Mouse (Mus musculus) common myeloid progenitor, adult 5-6 weeks (primary cell): ENCODE measurements around the gene Fam102a. TPM values are rescaled to one million over a fixed set of nuclear protein-coding genes. Genes with fewer than 3 reads are reported as not detected.

Source experiments
- ATAC-seq: replicated peaks from 2 replicates; pipeline ENCODE4 v1.8.0; 2016; ENCODE audit warnings: low read depth, mild to moderate bottlenecking, moderate TSS enrichment, inconsistent platforms; ENCODE audit not compliant: poor library complexity, severe bottlenecking
- total RNA-seq: library from RNA; stranded (forward); fragments of 200-1000, 187-1606 nt; gene quantifications from 2 replicates; pipeline ENCODE4 v1.2.3, GENCODE M21; 2017

Fam102a gene
- total RNA-seq, 1 experiment from 2014 or later: 3.6 TPM

- ATAC-seq: no peak
These were observed 6.3 kb downstream of the Fam102a start for GRCm38 (mm10) chr2:32541333-32541908.

GRCm38 (mm10) chr2:32541986-32542573 is 6.9 kb downstream of the Fam102a start:
- peak; percentile 43 for ATAC-seq

GRCm38 (mm10) chr2:32543031-32543449 is 7.9 kb downstream of the Fam102a start:
- no peak for ATAC-seq

GRCm38 (mm10) chr2:32546951-32547350 is 11.8 kb downstream of the Fam102a start:
- ATAC-seq: no peak

DNA sequence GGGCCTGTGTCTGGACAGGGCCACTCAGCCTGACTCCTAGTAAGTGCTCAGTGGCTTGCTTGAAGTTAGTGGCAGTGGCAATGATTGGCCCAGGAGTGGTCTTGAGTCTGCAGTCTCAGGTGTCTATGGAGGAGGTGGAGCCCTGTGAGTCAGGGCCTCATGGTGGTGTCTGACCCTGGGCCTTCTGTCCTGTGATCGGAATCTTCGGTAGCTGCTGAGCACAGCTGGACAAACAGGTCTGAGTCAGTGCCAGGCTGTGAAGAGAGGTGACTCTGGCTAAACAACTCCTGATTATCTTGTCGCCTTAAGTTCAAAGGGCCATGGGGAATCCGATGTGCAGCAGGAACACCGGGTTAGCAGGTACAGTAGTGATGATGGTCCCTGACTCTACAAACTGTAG is 12.2 kb downstream of the Fam102a start:
- no peak for ATAC-seq

DNA sequence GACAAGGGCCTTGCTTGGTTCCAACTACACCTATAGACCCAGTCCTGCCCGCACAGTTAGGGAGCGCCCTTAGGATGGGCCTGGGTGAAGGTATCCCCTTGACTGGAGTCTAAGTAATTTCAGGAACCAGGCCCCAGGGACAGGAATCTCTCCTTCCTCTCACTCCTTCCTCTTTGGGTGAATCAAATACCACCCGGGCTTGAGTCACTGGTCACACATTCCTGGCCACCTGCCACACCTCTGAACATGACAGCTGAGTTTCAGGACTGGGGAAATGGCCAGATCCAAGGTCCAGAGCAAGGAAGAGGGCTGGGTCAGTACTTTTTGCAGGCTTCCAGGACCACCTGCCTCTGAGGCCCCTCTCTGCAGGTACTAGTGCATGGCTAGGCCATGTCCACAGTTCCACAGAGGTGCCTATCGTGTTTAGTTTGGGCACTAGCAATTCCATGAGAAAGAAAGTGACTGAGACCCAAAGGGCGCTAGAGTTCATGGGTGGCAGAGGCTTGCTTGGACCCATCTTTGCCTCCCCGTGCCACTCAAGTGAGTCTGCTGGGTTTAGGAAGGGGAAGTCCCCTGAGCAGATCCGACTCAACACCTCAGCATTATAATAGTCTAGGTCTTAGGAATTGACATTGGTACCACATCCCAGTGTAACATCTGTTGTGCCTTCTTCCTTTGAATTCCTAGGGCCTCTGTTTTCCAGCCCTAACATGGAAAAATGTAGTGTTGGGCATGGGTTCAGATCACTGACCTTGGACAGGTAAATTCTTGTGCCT is 13.0 kb downstream of the Fam102a start:
- peak; percentile 59; the same call in 1 of the 2 replicates for ATAC-seq

DNA sequence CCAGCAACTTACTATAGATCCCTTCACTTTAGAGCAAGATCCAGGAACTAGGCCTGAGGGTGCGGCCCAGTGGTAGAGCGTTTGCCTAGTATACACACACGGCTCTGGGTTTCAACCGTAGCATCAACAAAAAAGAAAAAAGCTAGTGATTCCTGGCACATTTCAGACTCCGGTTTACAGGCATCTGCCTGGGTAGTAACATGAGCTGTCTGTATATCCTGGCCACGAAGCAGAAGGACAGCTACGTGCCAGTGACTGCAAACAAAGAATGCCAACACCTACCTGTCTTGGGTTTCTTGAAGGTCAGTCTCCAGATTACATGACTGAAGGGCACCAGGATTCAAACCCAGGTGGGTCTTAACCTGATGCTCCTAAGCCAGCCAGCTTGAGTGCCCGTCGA is 14.0 kb downstream of the Fam102a start:
- no peak for ATAC-seq

- ATAC-seq: peak; percentile 27; the same call in 1 of the 2 replicates
These were observed 14.6 kb downstream of the Fam102a start for GRCm38 (mm10) chr2:32549764-32550163.

GRCm38 (mm10) chr2:32551236-32551635 is 16.1 kb downstream of the Fam102a start:
- no peak for ATAC-seq

- ATAC-seq: no peak
These were observed 18.5 kb downstream of the Fam102a start for GRCm38 (mm10) chr2:32553592-32554148.

DNA sequence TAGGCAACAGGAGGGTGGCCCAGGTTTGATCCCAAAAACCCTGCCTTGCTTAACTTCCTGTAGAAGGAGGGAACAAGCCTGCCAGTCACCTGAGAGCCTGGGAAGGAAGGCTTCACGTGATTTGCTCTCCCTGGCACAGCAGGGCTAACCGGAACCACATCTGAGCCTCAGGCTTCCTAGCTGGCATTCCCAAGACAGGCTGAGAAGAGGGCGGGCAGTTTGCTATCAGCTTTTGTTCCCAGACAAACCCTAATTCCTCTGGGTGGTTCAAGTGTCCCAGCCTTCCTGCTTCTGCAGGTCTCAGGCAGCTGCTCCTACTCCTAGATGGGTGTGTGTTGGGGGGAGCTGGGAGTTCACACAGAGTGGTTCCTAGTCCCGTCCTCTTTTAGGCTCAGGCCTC is 20.4 kb downstream of the Fam102a start:
- no peak for ATAC-seq

GRCm38 (mm10) chr2:32556019-32556418 is 20.9 kb downstream of the Fam102a start:
- no peak for ATAC-seq

GRCm38 (mm10) chr2:32559570-32559969 is 24.4 kb downstream of the Fam102a start:
- no peak for ATAC-seq

DNA sequence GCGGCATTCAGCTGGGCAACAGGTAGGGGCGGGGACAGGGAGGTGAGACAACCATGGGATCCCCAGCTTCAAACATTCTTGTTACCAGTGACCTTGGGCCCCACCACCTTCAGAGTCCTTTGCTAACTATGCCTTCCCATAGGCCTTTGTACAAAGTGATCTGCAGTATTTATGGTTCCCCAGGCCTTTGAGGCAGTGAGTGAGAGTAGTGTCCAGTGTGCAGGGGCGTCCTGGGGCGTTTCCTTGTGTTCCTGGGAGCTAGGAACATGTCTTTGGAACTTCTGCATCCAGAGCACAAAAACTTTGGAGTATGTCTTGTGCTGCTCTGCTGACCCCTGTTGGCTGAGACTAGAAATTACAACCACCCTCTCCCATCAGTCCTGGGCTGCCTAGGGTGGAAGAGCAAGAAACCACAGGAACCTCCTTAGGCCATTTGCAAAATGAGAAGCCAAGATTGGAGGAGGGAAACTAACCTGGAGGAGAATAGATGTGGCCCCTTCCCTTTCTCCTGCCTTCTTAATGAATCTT is 31.5 kb downstream of the Fam102a start:
- ATAC-seq: peak; percentile 73

GRCm38 (mm10) chr2:32568149-32568548 is 33.0 kb downstream of the Fam102a start:
- ATAC-seq: no peak

DNA sequence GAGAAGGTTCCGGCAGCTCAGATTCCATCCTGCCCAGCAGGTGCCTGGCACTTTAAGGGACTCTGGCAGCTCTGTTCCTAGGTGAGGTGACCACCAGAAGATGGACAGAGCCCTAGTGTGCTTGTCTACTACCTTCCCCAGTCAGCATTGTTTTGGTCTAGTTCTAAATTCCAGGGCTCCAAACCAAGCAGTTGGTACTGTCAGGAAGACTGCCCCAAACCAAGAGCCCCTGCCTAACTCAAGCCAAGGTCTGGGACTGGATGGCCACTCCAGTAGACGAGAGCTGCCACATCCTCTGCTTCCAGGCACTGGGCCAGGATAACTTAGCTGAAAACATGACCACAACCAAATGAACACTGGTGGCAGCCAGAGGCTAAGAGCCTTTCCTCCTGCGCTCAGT is 33.8 kb downstream of the Fam102a start:
- ATAC-seq: no peak

DNA sequence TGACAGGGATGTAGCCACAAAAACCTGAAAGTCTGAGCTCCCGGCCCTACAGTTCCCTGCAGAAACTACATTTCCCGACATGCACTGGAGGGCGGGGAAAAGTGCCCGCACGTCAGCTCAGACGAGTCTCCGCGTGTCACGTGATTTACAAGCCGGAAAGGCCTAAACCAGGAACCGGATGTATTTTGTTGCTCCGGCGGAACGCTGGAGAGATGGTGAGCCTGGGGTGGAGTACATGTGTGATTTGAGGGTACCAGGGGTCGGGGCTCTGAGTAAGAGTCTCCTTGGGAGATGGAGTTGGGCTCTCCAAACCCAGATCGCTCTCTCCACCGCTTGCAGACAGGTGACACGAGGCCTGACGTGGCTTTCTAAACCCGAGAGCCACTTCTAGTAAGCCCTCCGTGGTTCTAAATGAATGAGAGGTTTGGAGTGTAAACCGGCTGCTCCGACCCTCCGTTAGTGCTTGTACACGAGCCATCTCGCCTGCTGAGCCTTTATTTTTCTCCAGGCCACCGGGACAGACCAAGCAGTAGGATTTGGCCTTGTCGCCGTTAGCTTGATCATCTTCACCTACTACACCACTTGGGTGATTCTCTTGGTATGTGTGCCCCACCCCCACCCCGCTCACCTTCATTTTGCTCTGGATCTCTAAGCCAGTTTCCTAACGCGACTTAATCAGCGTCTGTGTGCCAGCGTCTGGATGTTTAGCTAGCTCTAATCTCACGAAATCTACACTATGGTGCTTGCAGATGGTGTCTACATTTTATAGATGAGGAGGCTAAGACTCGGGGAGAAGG is 35.8 kb downstream of the Fam102a start, which contains the start of gene Dpm2:
Gene Dpm2 (plus strand): TSS at position 161 of the 797 bp plus-strand sequence.
- peak; percentile 85 for ATAC-seq

DNA sequence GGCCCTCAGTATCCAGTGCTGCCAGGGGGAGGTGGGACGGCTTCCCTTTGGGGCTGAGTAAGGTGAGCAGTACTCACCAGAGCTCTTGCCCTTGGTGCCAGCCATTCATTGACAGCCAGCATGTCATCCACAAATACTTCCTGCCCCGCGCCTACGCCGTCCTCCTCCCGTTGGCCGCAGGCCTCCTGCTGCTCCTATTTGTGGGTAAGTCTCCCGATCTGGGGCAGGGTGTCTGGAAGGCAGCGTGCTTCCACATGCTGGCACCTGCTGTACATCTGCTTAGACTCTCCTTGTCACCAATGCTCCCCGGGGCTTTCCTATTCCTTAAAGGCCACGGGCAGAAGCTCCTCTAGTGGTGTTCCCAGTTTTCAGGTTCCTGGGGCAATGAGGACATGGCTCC is 37.1 kb downstream of the Fam102a start:
- no peak for ATAC-seq

- ATAC-seq: no peak
These were observed 39.4 kb downstream of the Fam102a start, which contains the start of gene Pip5kl1 for GRCm38 (mm10) chr2:32574497-32574896. Pip5kl1 (plus strand) TSS chr2:32574797.
